Mouse (Mus musculus) bone marrow macrophage, adult 2 months (primary cell): Measurements from ENCODE around the gene Egfl8.

Experiments used
- CTCF ChIP-seq: IDR thresholded peaks from 2 replicates; pipeline ENCODE4 v1.5.1; 2012; ENCODE audit warnings: low read depth, mild to moderate bottlenecking, low read length, moderate library complexity
- POLR2A ChIP-seq: IDR thresholded peaks from 2 replicates; pipeline ENCODE4 v1.6.1; 2012; ENCODE audit warnings: mild to moderate bottlenecking, low read depth, low read length, borderline replicate concordance

DNA sequence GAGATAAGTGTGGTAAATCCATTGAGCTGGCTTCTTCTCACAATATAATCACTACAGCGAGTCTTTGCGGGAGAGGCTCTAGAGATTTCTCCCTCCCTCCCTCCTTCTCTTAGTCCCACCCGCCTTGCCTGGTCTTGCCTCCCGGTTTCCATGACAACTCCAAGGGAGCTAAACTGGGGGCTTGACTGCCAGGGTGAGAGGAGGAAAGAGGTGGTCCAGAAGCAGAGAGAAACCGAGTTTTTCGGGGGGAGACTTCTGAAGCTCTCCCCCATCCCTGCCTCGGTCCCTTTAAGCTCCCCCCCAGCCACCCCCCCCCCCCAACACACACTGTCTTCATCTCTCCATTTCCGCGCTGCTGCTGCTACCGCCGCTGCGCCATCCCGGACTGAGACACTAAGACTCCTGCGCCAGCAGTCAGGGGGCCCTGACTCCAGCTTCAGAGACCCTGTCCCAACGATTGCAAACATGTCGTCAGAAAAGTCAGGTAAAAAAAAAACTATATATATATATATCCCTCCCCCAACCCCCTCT is 13.5 kb upstream of the Egfl8 start, which contains the start of gene Prrt1:
- TF ChIP-seq POLR2A, result no peak
- TF ChIP-seq CTCF, result no peak
